Mouse (Mus musculus): Measurements from ENCODE around the gene Atp8b5.

Atp8b5 gene

DNA sequence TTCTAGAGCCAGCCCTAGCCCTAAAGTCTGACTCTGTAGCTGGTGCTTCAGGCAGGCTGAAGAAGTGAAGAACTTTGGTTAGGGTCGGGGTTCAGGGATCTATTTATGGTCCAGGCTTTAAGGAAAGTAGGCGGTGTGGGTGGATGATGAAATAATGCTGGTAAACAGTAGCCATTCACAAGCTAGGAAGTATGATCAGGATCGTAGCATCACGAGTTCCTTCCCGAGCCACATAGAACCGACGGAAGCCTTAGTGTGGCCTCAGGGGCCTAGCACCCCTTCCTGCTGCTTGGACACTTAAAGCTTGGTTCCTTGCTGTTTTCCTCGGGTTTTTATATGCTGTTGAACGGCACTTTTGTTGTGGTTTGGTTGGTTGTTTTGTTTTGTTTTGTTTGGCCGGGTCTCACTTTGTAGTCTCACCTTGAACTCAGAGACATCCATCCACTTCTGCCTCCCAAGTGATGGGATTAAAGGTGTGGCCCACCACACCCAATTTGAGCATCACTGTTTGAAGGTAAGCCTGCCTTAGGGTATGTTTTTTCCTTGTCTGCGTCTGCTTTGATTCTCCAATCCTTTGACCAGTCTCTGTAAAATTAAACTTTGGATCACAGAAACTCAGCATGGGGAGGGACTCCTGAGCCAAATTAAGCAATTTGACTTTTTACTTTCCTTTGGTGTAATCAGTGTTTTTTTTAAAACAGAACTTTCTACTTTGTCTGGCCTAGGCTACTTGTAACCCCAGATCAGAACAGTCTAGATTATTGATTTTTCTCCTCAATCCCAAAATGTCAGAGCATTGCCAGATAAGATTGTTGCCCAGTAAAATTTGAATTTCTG, 116.5 kb downstream of the Atp8b5 start:
- no peak for DNase-seq (ENCODE audit: low spot score)

DNA sequence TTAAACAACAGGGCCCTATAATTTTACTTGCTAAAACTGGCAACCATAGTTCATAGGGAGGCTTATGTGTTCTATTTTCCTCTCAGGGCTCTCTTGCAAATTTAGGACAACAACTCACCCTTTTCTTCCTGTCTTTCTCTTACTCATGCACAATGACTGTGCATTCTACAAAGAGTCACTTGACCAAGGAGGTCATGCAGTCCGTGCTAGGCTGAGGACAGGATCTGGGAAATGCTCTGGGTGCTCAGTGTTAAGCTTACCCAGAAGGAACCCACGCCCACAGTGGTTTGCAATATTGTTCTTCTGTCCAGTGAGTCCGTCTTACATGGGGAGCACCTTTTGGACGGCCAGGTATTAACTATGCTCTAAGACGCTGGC, 117.1 kb downstream of the Atp8b5 start:
- DNase-seq (ENCODE audit: low spot score) = no peak

DNA sequence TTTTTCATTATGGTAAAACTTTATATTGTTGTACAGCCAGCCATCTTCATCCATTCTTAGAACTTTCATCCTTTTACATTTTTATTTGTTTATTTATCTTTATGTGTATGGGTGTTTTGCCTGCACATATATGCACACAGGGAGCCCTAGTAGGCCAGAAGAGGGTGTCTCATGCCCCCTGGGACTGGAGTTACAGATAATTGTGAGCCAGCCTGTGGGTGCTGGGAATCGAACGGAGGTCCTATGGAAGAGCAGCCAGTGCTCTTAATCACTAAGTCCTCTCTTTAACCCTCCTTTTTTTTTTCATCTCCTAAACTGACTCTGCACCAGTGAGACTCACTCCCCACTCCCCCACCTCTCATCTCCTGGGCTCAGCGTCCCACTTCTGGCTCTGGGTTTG, 117.6 kb downstream of the Atp8b5 start:
- DNase-seq (ENCODE audit: low spot score) = no peak

DNA sequence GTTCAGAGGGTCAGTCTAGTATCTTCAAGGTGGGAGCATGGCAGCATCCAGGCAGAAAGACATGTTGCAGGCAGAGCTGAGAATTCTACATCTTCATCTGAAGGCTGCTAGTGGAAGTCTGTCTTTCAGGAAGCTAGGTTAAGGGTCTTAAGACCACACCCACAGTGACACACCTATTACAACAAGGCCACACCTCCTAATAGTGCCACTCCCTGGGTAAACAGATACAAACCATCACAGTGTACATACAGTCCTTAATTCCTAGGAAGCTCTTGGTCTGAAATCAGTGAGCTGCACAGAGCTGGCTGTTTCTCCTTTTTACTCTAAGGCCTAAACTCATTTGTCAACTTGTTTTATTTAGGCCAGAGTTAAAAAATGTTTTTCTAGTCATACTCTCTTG, 120.0 kb downstream of the Atp8b5 start:
- no peak for DNase-seq (ENCODE audit: low spot score)

DNA sequence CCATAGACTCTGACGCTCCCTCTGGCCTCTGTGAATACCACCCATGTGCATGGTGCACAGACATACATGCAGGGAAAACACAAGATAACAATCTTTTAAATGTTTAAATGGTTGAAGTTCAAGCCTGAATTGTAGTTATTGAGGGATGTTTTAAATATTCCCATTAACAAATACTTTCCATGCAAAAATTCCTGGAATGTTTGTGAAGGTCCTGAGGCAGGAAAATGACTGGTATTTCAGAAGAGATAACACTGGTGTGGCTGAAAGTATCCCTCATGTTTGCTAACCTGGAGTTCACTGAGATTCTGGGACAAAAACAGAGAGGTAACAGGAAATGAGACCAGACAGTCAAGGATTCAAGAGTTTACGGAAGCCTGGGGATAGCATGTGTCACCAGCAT, 122.4 kb downstream of the Atp8b5 start:
- DNase-seq (ENCODE audit: low spot score) = no peak

DNA sequence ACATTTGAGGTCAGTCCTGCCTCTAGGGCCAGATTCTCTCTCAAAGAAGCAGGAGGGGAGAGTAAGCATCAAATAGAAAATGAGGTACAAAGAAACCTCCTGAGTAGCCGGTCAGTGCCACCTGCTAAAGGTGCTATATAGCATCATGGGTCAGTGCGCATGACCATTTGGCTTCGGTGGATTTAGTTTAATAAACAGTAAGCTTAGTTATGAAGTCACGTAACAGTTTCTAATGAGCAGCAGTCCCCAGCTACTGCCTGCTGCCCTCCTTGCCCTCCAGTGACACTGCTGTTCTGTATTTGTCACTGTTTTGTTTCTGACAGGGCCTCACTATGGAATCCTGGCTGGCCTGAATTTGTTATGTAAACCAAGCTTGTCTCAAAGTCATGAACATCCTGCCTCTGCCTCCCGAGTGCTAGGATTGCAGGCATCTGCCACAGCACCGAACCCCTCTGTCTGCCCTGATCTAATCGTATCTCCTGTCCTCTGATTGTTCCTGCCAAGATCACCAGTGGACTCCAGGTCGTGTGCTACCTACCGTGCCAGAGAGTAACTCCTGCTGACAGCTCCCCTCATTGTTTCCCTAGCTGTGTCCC, 123.0 kb downstream of the Atp8b5 start:
- DNase-seq (ENCODE audit: low spot score) = no peak

DNA sequence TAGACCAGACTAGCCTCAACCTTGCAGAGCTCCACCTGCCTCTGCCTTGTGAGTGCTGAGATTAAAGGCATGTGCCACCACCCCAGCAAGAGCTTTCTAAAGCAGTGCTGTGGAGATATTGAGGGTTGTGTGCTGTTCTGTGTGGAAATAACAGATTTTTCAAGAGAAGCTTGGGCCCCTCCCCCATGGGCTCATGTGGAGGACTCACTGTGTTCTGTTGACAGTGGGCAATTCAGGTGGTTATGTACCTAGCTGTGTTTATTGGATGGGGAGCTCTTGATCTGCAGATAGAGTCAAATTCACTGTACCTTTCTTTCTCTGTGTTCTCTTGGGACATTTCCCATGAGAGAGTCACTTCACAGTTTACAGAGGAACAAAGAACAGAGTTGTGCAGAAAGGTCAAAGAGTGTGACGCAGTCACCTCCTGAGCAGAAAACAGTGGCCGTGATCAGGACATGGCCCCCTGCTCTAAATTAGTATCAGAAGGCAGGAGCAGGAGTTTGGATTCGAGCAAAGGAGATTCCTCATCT, 124.6 kb downstream of the Atp8b5 start:
- no peak for DNase-seq (ENCODE audit: low spot score)

DNA sequence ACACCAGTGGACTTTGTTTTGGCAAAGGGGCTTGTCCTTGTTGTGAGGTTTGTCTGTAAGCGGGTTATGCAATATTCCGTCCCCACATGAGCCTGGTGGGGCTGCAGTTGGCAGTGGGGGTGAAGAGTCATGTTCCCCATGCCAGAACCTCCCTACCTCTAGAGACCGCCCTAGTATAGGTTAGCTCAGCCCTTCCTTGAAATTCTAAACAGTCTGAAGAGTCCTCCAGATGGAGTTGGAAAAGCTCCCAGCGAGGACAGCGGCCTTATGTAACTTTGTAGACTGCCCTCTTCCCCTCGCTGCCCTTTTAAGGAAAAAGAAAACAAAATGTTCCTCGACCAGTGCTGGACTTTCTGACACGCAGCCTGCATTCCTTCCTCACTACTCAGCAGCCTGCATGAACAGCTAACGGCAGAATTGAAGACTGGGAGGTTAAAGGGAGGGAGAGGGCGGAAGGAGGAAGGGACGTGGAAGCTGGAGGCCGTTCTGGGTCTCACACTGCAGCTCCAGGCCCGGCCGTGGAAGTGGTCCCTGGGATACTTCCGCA, 127.5 kb downstream of the Atp8b5 start:
- DNase-seq (ENCODE audit: low spot score) = peak; percentile 58

DNA sequence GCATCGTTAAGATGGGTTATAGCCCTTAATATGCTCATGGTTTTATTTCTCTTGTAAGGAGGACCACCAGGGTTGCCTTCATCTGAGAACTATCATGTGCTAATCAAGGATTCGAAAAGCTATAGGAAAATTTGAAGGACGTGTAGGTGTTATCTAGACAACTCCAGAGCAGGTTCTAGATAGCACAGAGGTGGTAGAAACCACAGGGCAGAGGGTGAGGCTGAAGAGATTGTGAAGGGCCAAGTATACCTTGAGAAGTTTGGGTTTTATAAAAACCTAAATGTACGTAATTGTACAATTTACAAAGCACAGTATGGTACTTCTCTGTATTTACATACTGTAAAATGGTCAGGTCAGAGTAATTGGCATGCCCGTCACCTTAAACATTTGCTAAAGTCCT, 128.2 kb downstream of the Atp8b5 start:
- no peak for DNase-seq (ENCODE audit: low spot score)

DNA sequence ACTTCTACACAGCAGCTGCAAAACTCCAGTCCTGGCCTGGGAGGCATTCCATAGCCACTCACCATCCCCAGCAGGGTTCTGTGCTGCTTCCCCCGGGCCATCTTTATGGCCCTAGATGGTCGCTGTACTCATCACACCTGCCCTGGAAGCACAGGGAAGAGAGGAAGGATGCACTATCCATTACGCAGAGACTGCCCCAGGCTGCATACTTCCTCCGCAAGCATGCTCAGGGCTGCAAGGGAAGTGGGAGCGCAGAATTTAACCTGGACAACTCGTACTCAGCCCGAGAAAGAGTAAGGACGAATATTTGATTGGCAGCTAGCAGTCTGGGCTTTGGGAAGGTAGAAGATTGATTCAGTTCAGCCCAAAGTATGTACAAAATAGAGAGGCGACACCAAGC, 128.9 kb downstream of the Atp8b5 start:
- DNase-seq (ENCODE audit: low spot score) = no peak

DNA sequence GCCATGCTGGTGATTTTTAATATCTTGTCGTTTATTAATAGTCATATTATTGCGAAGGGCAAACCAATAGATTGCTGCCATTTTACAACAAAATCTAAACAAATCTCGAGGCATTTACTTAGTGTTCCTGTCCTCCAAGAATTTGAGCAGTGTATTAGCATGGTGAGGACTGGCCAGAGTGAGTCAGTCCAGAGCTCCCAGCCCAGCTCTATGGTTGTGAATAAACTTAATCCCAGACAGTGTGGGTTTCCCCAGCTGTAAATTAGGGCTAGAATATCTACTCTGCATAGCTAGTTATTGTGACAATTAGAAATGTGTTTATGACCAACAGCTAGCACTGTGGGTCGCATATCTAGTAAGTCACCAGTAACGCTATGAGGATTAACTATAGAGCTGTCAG, 129.4 kb downstream of the Atp8b5 start:
- no peak for DNase-seq (ENCODE audit: low spot score)

DNA sequence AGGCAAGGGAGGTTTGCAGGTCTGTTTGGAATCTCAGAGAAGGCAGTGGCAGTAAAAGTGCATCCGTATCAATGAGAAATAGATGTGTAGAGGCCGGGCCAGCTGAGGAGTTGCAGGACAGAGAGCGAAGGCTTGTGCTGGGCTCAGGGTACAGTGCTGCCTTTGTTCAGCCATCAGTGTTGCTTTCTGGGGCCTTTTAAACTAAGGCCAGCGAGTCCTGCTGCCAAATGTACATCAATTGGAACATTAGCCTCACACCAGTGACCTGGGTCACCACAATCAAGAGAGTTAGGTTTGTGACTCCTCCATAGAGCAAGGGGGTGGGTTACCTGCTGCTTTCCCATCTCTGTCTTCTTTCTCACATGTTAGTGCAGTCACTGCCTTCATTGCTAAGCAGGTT, 131.1 kb downstream of the Atp8b5 start:
- no peak for DNase-seq (ENCODE audit: low spot score)

DNA sequence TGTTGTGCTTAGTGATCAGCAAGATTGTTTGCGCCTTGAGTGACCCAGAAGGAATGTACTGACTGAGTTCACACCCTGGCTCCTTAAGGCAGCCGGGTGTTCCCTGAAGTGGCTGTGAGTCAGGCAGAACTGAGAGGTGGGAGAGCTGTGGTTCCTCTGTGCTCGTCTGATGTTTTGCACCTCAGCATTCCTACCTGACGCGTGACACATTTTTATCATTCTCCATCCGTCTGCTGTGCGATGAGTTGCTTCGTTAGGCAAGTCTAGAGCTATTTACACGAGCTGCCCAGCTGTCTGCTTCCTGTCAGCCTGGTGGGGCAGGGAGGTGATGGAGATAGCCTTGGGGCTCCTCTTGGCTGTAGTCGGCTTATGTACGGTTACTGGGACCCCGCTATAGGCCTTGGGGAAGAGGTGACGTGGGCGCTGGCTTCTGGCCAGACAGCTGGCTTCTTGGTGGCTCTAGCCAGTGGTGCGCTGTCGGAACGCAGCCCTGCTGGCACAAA, 131.9 kb downstream of the Atp8b5 start:
- DNase-seq (ENCODE audit: low spot score) = peak; percentile 69

DNA sequence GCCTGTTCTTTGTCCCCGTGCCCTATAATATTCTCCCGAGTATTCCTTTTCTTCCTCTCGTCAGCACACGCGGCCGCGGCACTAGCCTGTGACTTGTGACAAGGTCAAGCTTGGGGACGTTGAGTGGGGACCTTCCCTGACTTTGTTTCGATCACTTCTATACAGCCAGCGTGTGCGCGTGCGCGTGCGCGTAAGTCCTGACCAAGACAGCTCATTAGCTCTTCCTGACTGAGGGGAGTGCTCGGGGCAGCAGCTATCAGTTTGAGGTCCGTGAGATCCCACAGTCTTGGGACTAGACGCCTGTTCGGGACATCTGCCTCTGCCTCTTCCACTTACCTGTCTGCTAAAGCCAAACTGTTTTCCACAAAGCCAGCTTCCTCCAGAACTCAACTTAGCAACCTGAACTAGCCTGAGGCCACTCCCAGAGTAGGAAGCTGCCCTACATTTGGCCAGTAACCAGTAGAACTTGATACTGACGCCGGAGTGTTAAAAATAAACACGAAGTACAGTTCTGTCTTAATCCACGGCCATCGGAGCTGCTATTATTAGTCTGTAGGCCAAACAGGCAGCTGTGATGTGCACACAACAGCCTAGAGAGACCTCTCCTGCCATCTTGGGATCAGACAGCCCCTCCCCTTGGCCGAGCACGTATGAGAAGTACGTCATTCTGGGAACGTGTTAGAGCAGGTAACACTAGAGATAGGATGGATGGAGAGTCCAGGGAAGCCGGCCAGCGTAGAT, 132.6 kb downstream of the Atp8b5 start:
- no peak for DNase-seq (ENCODE audit: low spot score)

DNA sequence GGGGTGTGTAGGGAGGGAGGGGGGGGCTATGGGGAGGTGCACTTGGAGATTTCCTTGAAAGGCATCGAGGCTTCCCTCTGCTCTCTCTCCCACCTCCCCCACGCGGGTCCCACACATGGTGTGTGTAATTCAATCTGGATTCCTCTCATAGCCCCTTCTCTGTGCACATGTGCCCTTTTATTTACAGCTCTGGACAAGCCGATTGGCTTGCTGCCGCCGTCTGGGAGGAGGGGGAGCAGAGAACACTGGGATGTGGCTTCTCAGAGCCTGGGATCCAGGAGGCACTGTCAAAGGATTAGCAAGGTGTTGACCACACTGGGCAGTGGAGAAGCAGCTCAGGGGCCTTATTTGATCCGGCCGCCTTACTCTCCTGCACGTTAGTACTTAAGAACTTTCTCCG, 134.0 kb downstream of the Atp8b5 start:
- no peak for DNase-seq (ENCODE audit: low spot score)

DNA sequence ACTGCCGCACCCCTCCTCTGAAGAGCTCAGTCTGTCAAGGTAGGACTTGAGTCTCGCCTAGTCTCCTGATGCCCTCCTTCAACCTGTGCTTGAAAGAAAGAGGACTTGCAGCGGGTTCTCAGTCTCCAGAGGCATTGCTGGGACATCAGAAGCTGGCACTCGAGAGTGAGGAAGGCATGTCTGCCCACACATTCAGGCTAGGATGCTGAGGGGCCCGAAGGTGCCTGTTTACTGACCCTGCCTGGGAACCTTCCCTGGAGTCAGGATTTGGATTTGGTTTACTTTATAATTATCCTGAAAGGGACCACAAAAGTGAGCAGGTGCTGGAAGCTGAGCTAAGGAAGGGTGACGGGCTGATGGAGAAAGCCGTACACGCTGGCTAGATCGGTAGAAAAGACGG, 134.5 kb downstream of the Atp8b5 start:
- DNase-seq (ENCODE audit: low spot score) = no peak

DNA sequence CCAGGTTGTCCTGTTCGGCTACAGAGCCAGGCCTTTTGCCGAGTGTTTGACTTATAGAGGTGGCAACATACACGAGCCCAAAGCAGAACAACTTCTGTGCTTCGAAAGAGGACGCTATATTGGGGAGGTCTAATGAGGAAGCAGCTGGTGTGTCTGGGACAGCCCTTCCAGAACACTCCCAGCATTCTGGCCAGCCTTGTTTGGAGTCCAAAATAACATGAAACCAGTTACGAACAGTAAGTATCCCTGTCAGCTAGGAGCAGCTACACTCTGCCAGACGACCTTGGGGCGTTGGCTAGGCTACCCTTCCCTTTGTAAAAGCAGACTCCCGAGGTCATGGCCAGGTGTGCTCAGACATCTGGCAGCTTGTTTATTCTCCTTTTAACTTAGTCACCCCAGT, 135.3 kb downstream of the Atp8b5 start:
- DNase-seq (ENCODE audit: low spot score) = no peak

DNA sequence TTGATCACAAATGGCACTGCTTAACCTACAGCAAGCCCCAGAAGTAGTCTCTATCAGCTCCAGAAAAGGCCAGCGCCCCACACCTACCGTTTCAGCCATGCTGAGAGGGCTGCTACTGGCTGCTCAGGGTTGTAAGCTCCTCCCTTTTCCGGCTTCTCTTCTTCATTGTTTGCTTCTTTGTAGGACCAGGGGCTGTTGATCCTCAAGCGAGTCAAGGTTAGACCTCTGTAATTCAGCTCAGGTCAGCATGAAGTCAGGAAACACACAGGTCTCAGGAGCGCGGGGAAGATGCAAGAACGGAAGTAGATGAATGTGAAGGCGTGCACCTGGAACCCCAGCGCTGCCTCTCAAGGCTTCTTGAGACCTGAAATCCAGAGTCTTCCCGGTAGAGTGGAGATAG, 137.7 kb downstream of the Atp8b5 start:
- no peak for DNase-seq (ENCODE audit: low spot score)

DNA sequence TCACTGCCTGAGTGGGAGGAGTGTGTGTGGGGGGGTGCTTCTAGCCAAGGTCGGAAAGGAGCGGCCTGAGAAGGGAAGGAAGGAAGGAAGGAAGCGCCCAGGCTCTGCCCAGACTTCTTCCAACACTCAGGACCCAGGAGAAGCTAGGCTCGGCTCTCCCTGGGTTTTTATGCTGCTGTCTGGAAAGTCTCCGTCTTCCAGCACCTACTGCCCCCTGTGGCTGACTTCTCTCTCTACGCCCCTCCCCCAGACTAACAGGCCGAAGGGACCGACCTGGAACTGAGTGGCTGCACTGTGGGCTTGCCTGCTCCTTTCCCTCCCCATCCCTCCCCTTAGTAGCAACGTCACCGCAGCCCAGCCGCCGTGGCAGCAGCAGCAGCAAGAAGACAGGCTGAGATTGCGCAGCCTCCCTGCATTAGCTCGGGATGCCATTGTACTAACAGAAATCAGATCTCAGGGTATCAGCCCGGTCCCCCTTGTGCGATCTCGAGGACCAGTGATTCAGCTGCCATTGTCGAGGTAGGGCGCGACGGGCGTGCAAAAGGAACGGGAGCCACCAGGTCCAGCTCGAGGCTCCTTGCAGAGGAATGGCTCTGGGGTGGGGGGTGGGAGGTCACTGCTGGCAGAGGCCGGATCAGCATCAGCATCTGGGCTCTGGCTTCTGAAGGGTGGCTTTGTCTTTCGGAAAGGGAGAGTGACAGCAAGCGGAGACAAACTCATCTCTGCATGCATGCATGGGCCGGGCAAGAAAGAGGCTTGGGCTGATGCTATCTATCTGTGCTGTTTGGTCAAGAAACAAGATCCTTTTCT, 139.4 kb downstream of the Atp8b5 start:
- peak; percentile 74 for DNase-seq (ENCODE audit: low spot score)

DNA sequence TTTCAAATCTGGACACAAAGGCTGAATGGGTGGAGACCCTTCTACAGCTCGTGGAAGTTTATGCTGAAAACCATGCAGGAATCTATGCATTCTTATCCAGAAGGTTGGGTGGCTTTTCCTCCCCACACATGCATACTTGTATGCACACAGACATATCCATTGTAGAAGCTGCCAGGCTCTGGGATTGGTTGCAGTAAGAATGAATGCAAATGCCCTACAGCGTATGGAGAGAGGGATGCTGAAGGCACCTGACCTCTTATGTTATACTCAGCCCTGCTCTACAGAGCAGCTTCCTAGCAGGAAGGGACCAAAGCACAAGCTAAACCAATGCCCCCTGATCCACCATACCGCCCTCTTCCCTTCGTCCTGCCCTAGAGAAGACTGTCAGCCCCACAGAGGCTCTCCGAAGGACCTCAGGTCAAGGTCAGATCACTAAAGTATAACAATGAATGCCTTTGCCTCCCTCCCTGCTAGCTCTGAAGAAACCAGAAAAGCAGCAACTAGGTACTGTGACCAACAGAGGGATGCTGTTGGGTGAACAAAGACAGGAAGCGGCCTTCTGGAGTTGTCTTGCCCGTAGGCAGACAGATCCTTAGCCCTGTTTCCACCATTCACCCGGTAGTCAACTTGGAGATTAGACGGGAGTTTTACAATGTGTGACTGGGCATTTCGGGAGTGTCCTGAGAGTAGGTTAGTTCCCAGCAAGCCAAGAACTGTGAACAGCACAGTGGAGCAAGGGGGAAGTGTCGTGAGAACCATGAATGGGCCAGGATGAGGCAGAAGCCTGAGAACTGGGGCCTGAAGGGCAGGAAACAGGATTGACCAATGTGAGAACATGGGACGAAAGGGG, 140.3 kb downstream of the Atp8b5 start:
- DNase-seq (ENCODE audit: low spot score) = no peak

DNA sequence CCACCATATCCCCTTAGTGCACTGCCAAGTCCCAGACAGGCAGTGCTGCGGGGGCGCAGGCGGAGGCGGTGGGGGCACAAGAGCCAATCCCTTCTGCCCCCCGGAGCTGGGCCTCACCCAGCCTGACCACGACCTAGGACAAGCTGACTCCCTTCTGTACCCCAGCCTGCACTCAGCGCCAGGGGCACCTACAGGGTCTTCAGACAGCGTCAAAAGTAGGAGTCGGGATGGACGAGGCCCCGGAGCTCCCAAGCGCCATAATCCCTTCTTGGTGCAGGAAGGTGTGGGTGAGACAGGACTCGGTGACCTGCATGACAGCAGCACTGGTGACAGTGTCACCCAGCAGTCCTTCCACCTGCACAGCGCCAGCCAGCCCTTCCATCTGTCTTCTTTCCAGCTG, 147.8 kb downstream of the Atp8b5 start:
- DNase-seq (ENCODE audit: low spot score) = no peak
